Mouse (Mus musculus) heart, embryonic 12.5 days (tissue): ENCODE data around the gene Gm11492. TPM values are rescaled to one million over a fixed set of nuclear protein-coding genes. Genes with fewer than 3 reads are reported as not detected.

Experiments
- ATAC-seq: fragments of 200-750 bp; cut with Nextera tagmentation; 2 replicates; pipeline ENCODE4 v1.8.0; 2017; ENCODE audit warnings: moderate TSS enrichment, moderate library complexity; ENCODE audit not compliant: insufficient number of reproducible peaks, low FRiP score
- H3K27ac ChIP-seq: fragments of 300-500 bp; sonication (generic); 2 replicates; pipeline ENCODE4 v1.5.1; 2016; ENCODE audit warnings: mild to moderate bottlenecking, moderate library complexity; ENCODE audit not compliant: poor library complexity, severe bottlenecking
- H3K27me3 ChIP-seq: fragments of 300-500 bp; sonication (generic); replicated peaks from 2 replicates; pipeline ENCODE4 v1.6.1; 2016; ENCODE audit warnings: mild to moderate bottlenecking, moderate library complexity
- H3K36me3 ChIP-seq: fragments of 300-500 bp; sonication (generic); 2 replicates; pipeline ENCODE4 v1.6.1; 2016; ENCODE audit warnings: mild to moderate bottlenecking, moderate library complexity
- H3K4me1 ChIP-seq: fragments of 300-500 bp; sonication (generic); replicated peaks from 2 replicates; pipeline ENCODE4 v1.6.1; 2016; ENCODE audit warnings: mild to moderate bottlenecking
- H3K4me2 ChIP-seq: fragments of 300-500 bp; sonication (generic); 2 replicates; pipeline ENCODE4 v1.6.1; 2016; ENCODE audit warnings: mild to moderate bottlenecking, moderate library complexity
- H3K4me3 ChIP-seq: fragments of 300-500 bp; sonication (generic); 2 replicates; pipeline ENCODE4 v1.5.1; 2016; ENCODE audit warnings: mild to moderate bottlenecking
- H3K9ac ChIP-seq: fragments of 300-500 bp; sonication (generic); 2 replicates; pipeline ENCODE4 v1.6.1; 2016; ENCODE audit warnings: mild to moderate bottlenecking, moderate library complexity
- H3K9me3 ChIP-seq: fragments of 300-500 bp; sonication (generic); replicated peaks from 2 replicates; pipeline ENCODE4 v1.6.1; 2016; ENCODE audit warnings: mild to moderate bottlenecking, moderate library complexity
- WGBS: fragments of 180-500 bp; shearing (Covaris S2); methylation state at CpG from one replicate; pipeline ENCODE4 v1.1.7; 2016; 5-methylcytosine and 5-hydroxymethylcytosine counted together
- polyA plus RNA-seq: library from polyadenylated mRNA; unstranded; fragments of >200 nt; fragmentation: Nextera tagmentation; extraction: Ambion mirVana; gene quantifications from 2 replicates; pipeline ENCODE4 v1.2.1, GENCODE M21; 2016

Gene Gm11492
- not detected in 2 replicates for polyA plus RNA-seq

DNA sequence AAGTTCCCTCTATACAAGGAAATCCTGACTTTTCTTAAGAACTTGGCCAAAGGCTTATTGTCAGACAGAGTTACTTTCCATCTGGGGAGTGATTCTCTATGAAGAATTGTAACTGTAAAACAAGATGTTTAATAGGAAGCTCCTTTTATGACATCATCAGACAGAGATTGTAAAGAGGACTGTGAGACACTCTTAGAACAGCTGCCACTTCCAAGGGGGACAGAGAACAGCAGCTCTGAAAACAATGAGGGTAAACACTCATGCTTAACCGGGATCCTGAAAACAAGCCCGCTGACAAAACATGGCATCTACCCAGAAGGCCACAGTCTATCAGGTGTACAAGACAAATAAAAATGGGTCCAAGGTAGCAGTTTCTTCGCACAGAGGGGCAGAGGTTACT, at the start of gene Gm11492:
TSS of gene Gm11492 (plus strand) at position 153 of the 400 bp plus-strand sequence.
- Histone ChIP-seq H3K27me3 (no peaks in the 10 kb centered on the region), H3K4me3 (no peak within 1 kb of the TSS), H3K9ac (no peak within 1 kb of the TSS), H3K36me3 (no peaks in the 10 kb centered on the region), H3K27ac (no peak within 1 kb of the TSS), H3K9me3 (no peaks in the 10 kb centered on the region), H3K4me1 (peaks cover 27% of the 10 kb centered on the region), H3K4me2 (no peak within 1 kb of the TSS)
- WGBS = 69% methylated on average over 3 of the region's 3 CpGs
- no peak for ATAC-seq

- Histone ChIP-seq H3K4me3 (no peak overlapping the region), H3K9ac (no peak overlapping the region), H3K27me3 (no peaks in the 10 kb centered on the region), H3K27ac (no peak overlapping the region), H3K4me2 (no peak overlapping the region), H3K36me3 (no peaks in the 10 kb centered on the region), H3K4me1 (no peaks in the 10 kb centered on the region), H3K9me3 (no peaks in the 10 kb centered on the region)
- ATAC-seq = peak; percentile 55; the same call in 1 of the 2 replicates
- 1% methylated on average over 2 of the region's 2 CpGs for WGBS
Observed at GRCm38 (mm10) chr11:87519260-87519659, 47.2 kb upstream of the Gm11492 start.

DNA sequence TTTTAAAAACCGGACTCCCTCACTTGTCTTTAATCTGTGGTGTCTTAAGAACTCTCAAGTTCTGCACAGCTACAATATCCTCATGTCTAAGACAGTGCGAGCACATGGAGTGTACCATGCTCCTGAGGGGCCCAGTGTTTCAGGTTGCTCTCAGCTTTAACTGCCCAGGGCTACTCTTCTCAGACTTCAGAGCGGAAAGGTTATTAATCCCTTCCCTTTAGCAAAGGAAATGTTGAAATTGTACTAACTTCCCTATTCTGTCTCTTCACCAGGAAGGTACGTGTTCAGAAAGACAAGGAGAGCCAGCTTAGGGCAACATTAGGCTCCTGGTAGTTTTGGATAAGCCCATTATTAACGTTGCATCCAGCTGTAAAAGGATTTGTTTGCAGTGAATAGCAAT, 43.0 kb upstream of the Gm11492 start:
- ATAC-seq = no peak
- 70% methylated on average over 5 of the region's 5 CpGs for WGBS
- H3K4me1 ChIP-seq = 0 out of 2 replicates have a peak, but pooled peaks cover 6% of the 10 kb centered on the region
- H3K4me2 ChIP-seq = no peak overlapping the region
- no peaks in the 10 kb centered on the region for H3K27me3 ChIP-seq
- H3K9ac ChIP-seq = no peak overlapping the region
- no peaks in the 10 kb centered on the region for H3K9me3 ChIP-seq
- no peak overlapping the region for H3K4me3 ChIP-seq
- H3K36me3 ChIP-seq = no peaks in the 10 kb centered on the region
- H3K27ac ChIP-seq = no peak overlapping the region

DNA sequence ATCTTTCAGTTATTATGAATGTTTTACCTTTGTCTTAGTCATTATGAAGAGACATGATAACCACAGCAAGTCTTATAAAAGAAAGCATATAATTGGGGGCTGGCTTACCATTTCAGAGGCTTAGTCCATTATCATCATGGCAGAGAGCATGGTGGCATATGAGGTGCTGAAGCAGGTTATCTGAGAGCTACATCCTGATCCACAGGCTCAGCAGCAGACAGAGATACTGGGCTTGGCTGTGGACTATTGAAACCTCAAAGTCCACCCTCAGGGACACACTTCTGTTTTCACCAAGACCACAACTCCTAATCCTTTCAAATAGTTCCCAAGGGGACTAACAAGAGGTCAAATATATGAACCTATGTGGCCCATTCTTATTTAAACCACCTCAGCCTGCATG, 42.5 kb upstream of the Gm11492 start:
- H3K4me2 ChIP-seq = no peak overlapping the region
- H3K27ac ChIP-seq = no peak overlapping the region
- no peaks in the 10 kb centered on the region for H3K9me3 ChIP-seq
- H3K4me3 ChIP-seq = no peak overlapping the region
- no peak overlapping the region for H3K9ac ChIP-seq
- 0 out of 2 replicates have a peak, but pooled peaks cover 6% of the 10 kb centered on the region for H3K4me1 ChIP-seq
- ATAC-seq = no peak
- no peaks in the 10 kb centered on the region for H3K27me3 ChIP-seq
- no peaks in the 10 kb centered on the region for H3K36me3 ChIP-seq

DNA sequence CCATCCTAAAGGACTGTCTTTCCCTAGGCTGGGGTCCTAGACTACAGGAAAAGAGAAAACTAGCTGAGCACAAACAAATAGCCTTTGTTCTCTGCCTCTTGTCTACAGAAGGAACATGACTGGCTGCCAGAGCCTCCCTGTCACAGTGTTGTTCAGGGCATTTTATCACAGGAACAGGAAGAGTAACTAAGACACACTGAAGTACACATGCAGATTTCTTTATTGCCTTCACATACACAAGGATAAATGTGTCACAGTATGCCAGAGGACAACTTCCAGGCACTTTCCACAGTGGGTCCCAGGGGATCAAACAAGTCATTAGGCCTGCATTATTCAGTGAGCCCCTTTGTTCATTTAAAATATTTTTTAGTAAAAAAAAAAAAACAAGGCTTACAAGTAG, 41.7 kb upstream of the Gm11492 start:
- no peak overlapping the region for H3K4me3 ChIP-seq
- H3K9me3 ChIP-seq = no peaks in the 10 kb centered on the region
- H3K4me1 ChIP-seq = 0 out of 2 replicates have a peak, but pooled peaks cover 6% of the 10 kb centered on the region
- H3K4me2 ChIP-seq = no peak overlapping the region
- H3K36me3 ChIP-seq = no peaks in the 10 kb centered on the region
- no peak overlapping the region for H3K9ac ChIP-seq
- H3K27me3 ChIP-seq = no peaks in the 10 kb centered on the region
- ATAC-seq = no peak
- 0 out of 2 replicates have a peak overlapping the region, but pooled peaks have one; percentile 35 for H3K27ac ChIP-seq

GRCm38 (mm10) chr11:87527364-87527763, 39.1 kb upstream of the Gm11492 start:
- no peak overlapping the region for H3K9ac ChIP-seq
- no peak overlapping the region for H3K27ac ChIP-seq
- H3K9me3 ChIP-seq = no peaks in the 10 kb centered on the region
- no peak overlapping the region for H3K4me3 ChIP-seq
- no peaks in the 10 kb centered on the region for H3K36me3 ChIP-seq
- 0 out of 2 replicates have a peak, but pooled peaks cover 10% of the 10 kb centered on the region for H3K4me1 ChIP-seq
- H3K4me2 ChIP-seq = no peak overlapping the region
- 60% methylated on average over 3 of the region's 3 CpGs for WGBS
- no peaks in the 10 kb centered on the region for H3K27me3 ChIP-seq
- no peak for ATAC-seq

DNA sequence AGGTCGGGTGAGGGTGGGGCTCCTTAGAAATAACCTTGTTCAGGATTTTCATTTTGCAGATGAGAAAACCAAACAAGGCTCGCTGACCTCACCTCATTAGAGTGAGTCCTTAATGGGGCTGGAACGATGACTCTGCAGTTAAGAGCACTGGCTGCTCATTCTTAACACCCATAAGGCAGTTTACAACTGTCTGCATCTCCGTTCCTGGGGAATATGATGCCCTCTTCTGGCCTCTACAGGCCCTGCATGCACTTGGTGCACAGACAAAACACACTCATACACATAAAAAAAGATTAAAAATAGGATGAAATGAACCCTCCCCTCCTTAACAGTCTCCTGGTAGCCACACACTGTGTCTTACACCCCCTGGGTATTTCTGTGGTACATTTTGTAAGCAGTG, 38.5 kb upstream of the Gm11492 start:
- no peaks in the 10 kb centered on the region for H3K27me3 ChIP-seq
- no peak overlapping the region for H3K27ac ChIP-seq
- H3K4me3 ChIP-seq = no peak overlapping the region
- no peak overlapping the region for H3K9ac ChIP-seq
- no peak overlapping the region for H3K4me2 ChIP-seq
- no peaks in the 10 kb centered on the region for H3K9me3 ChIP-seq
- no peaks in the 10 kb centered on the region for H3K36me3 ChIP-seq
- H3K4me1 ChIP-seq = 0 out of 2 replicates have a peak, but pooled peaks cover 10% of the 10 kb centered on the region
- ATAC-seq = no peak
- 54% methylated on average over 4 of the region's 4 CpGs for WGBS

- Histone ChIP-seq H3K4me3 (no peak overlapping the region), H3K36me3 (no peaks in the 10 kb centered on the region), H3K4me2 (no peak overlapping the region), H3K27me3 (no peaks in the 10 kb centered on the region), H3K9ac (no peak overlapping the region), H3K4me1 (0 out of 2 replicates have a peak, but pooled peaks cover 4% of the 10 kb centered on the region), H3K9me3 (no peaks in the 10 kb centered on the region), H3K27ac (no peak overlapping the region)
- ATAC-seq = no peak
- WGBS = 44% methylated on average over 6 of the region's 6 CpGs
Observed at GRCm38 (mm10) chr11:87531695-87532094, 34.8 kb upstream of the Gm11492 start.

DNA sequence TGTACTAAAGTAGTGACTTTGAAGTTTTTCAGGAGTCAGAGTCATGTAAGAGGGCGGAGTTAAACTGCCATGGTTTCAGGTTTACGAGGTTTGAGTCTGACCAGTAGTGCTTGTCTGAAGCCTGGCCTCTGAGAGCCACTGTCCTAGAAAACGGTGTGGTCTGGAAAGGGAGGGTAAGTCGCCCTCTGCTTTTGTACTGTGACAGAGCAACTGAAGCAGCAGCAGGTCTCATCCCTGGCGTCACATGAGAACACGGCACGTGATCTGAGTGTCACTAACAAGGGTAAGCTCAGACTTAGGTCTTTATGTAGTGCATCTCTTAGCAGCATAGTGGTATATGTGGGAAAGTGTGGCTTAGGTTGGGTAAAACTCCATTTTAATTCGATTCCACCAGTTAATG, 24.2 kb upstream of the Gm11492 start:
- 0 out of 2 replicates have a peak overlapping the region, but pooled peaks have one; percentile 40 for H3K9ac ChIP-seq
- no peaks in the 10 kb centered on the region for H3K4me1 ChIP-seq
- no peak overlapping the region for H3K27ac ChIP-seq
- H3K4me3 ChIP-seq = no peak overlapping the region
- H3K4me2 ChIP-seq = no peak overlapping the region
- no peaks in the 10 kb centered on the region for H3K9me3 ChIP-seq
- no peaks in the 10 kb centered on the region for H3K27me3 ChIP-seq
- WGBS = 32% methylated on average over 8 of the region's 8 CpGs
- ATAC-seq = no peak
- H3K36me3 ChIP-seq = no peaks in the 10 kb centered on the region

DNA sequence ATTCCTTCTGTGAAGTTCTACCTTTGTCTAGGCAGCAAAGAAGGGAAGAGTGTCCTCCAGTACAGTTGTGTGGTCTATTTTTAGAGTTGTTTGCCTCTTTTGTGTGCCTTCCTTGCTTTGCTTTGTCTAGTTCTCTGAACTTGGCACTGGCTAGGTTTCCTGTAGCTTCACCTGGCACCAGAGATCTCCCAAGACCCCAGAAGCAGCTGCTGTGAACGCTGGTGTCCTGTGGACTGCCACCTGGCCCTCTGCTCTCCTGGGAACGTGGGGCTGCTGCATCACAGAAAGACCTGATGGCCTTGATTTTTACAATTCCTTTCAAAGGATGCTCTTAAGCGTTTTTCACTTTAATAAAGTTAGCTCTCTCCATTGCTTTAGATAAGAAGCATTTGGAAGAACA, 23.5 kb upstream of the Gm11492 start:
- no peak for ATAC-seq

DNA sequence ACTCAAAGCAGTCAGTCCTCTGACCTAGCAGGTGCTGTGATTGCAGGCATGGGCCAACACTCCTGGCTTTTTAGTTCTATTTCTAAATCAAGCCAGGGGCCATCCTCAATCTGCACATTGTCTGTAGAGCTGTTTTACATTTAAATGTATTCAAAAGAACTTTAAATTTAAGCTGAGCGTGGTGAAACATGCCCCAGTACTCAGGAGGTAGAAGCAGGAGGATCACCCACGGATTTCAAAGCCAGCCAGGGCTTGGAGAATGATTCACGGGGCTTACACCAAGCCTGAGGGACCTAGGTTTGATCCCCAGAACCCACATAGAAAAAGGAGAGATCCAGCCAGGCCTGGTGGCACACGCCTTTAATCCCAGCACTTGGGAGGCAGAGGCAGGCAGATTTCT, 13.1 kb upstream of the Gm11492 start:
- no peak overlapping the region for H3K4me3 ChIP-seq
- H3K4me2 ChIP-seq = no peak overlapping the region
- 82% methylated on average over 4 of the region's 4 CpGs for WGBS
- H3K9me3 ChIP-seq = no peaks in the 10 kb centered on the region
- H3K36me3 ChIP-seq = no peaks in the 10 kb centered on the region
- no peak overlapping the region for H3K27ac ChIP-seq
- no peak for ATAC-seq
- no peak overlapping the region; the same call in 1 of the 2 replicates for H3K9ac ChIP-seq
- peaks cover 16% of the 10 kb centered on the region for H3K4me1 ChIP-seq
- no peaks in the 10 kb centered on the region for H3K27me3 ChIP-seq

More for the DNA sequence above, 23.5 kb upstream of the Gm11492 start:
- H3K27ac ChIP-seq = no peak overlapping the region
- WGBS = 60% methylated on average over 3 of the region's 3 CpGs
- no peaks in the 10 kb centered on the region for H3K4me1 ChIP-seq
- H3K4me2 ChIP-seq = no peak overlapping the region
- no peaks in the 10 kb centered on the region for H3K27me3 ChIP-seq
- H3K4me3 ChIP-seq = no peak overlapping the region
- no peak overlapping the region for H3K9ac ChIP-seq
- no peaks in the 10 kb centered on the region for H3K36me3 ChIP-seq
- no peaks in the 10 kb centered on the region for H3K9me3 ChIP-seq

GRCm38 (mm10) chr11:87554386-87554785, 12.1 kb upstream of the Gm11492 start:
- WGBS = 23% methylated on average over 5 of the region's 5 CpGs
- no peak overlapping the region for H3K4me3 ChIP-seq
- peaks cover 16% of the 10 kb centered on the region for H3K4me1 ChIP-seq
- H3K36me3 ChIP-seq = no peaks in the 10 kb centered on the region
- no peak for ATAC-seq
- H3K27ac ChIP-seq = peak overlapping the region; percentile 63
- H3K9ac ChIP-seq = no peak overlapping the region
- H3K4me2 ChIP-seq = 0 out of 2 replicates have a peak overlapping the region, but pooled peaks have one; percentile 2
- H3K27me3 ChIP-seq = no peaks in the 10 kb centered on the region
- no peaks in the 10 kb centered on the region for H3K9me3 ChIP-seq
